Comparison of ENCODE assay signal across 8 mouse cellular contexts in genomic region chr7:141440613-141441012, GRCm38 (mm10). TPM values are rescaled to one million over a fixed set of nuclear protein-coding genes. Genes with fewer than 3 reads are reported as not detected.
DNase-seq lines count a peak whose midpoint lies in the region; ATAC-seq lines count a peak whose summit lies in the region.

No protein-coding gene starts in this region.

- intact Hi-C loops in gastrocnemius, postnatal 36 days (cut with DNase I), result no loop called here

- peak; percentile 52 for DNase-seq in gastrocnemius, adult 18-20 months (ENCODE audit: low spot score)
- no peak for DNase-seq in gastrocnemius, postnatal 36 days
- peak; percentile 15 to 41 for DNase-seq in spleen, adult 18-20 months
- DNase-seq in spleen, postnatal 36 days (ENCODE audit: low spot score in 2 of 2), result no peak
- DNase-seq in cerebellum, postnatal 10 days, result peak; percentile 85 to 88
- peak; percentile 79 for DNase-seq in heart, postnatal 4 days
- no peak for DNase-seq in frontal cortex, postnatal 25 days (ENCODE audit: low spot score in 2 of 2)

- ATAC-seq in megakaryocyte progenitor cell, adult 5-6 weeks (replicated peaks; ENCODE audit: poor library complexity), result peak; percentile 25; the same call in 1 of the 2 replicates

RNA-seq across cellular contexts. Expression of gene Slc25a22, which starts 2.9 kb away (rescaled TPM):
- total RNA-seq in gastrocnemius, adult 18-20 months (2021), result 10 to 100 TPM; 18.2 to 21.3 TPM
- total RNA-seq in gastrocnemius, postnatal 36 days (2021), result 10 to 100 TPM; 15.6 to 38.4 TPM
- total RNA-seq in heart, postnatal 4 days (2021), result 10 to 100 TPM; 30.5 to 32.3 TPM
- 15.5 and 19.8 TPM in 2 replicates for total RNA-seq in megakaryocyte progenitor cell, adult 5-6 weeks (2015)
- total RNA-seq in megakaryocyte progenitor cell, adult 5-6 weeks (2017), result 4.4 and 5.3 TPM in 2 replicates

RNA-seq across cellular contexts. Expression of gene Pidd1, which starts 3.2 kb away (rescaled TPM):
- total RNA-seq in gastrocnemius, adult 18-20 months (2021), result under 1 TPM; 0.09 to 0.14 TPM
- total RNA-seq in gastrocnemius, postnatal 36 days (2021), result under 1 TPM; 0.15 to 0.18 TPM
- total RNA-seq in heart, postnatal 4 days (2021), result 1 to 10 TPM; 5.9 to 6.4 TPM
- 14.2 and 14.4 TPM in 2 replicates for total RNA-seq in megakaryocyte progenitor cell, adult 5-6 weeks (2015)
- 9.7 and 11.2 TPM in 2 replicates for total RNA-seq in megakaryocyte progenitor cell, adult 5-6 weeks (2017)

RNA-seq across cellular contexts. Expression of gene Rplp2, which starts 6.6 kb away (rescaled TPM):
- total RNA-seq in gastrocnemius, adult 18-20 months (2021), result 100 to 1,000 TPM; 526 to 630 TPM
- total RNA-seq in gastrocnemius, postnatal 36 days (2021), result 100 to 1,000 TPM; 466 to 562 TPM
- total RNA-seq in heart, postnatal 4 days (2021), result 1,000 to 10,000 TPM; 1,146 to 1,184 TPM
- 2,968 and 3,129 TPM in 2 replicates for total RNA-seq in megakaryocyte progenitor cell, adult 5-6 weeks (2015)
- 2,070 and 2,265 TPM in 2 replicates for total RNA-seq in megakaryocyte progenitor cell, adult 5-6 weeks (2017)

RNA-seq across cellular contexts. Expression of gene Cend1, which starts 11.3 kb away (rescaled TPM):
- total RNA-seq in gastrocnemius, adult 18-20 months (2021), result under 1 TPM; 0.39 to 0.47 TPM
- total RNA-seq in gastrocnemius, postnatal 36 days (2021), result under 1 TPM; 0.20 to 0.39 TPM
- 1 to 10 TPM; 1.5 to 1.6 TPM for total RNA-seq in heart, postnatal 4 days (2021)
- total RNA-seq in megakaryocyte progenitor cell, adult 5-6 weeks (2015), result not detected in 2 replicates
- total RNA-seq in megakaryocyte progenitor cell, adult 5-6 weeks (2017), result not detected in 2 replicates

RNA-seq across cellular contexts. Expression of gene Pnpla2, which starts 14.4 kb away (rescaled TPM):
- total RNA-seq in gastrocnemius, adult 18-20 months (2021), result 100 to 1,000 TPM; 288 to 309 TPM
- 100 to 1,000 TPM; 306 to 361 TPM for total RNA-seq in gastrocnemius, postnatal 36 days (2021)
- 100 to 1,000 TPM; 118 to 127 TPM for total RNA-seq in heart, postnatal 4 days (2021)
- total RNA-seq in megakaryocyte progenitor cell, adult 5-6 weeks (2015), result 44.5 and 44.9 TPM in 2 replicates
- total RNA-seq in megakaryocyte progenitor cell, adult 5-6 weeks (2017), result 15.6 and 20.1 TPM in 2 replicates

Comparison
In these comparisons a context has a peak if more than half of its experiments do, and no peak if none do; other contexts are left out.
1. DNase-seq: peak in gastrocnemius, adult 18-20 months (single experiment), spleen, adult 18-20 months (2 of 2), cerebellum, postnatal 10 days (2 of 2) and heart, postnatal 4 days (single experiment); none in gastrocnemius, postnatal 36 days (0 of 2), spleen, postnatal 36 days (0 of 2) and frontal cortex, postnatal 25 days (0 of 2).
2. RNA of gene Pidd1, which starts 3.2 kb away (total RNA-seq): 9.7 to 14.4 TPM in megakaryocyte progenitor cell, adult 5-6 weeks and 5.9 to 6.4 TPM in heart, postnatal 4 days; 0.15 to 0.18 TPM in gastrocnemius, postnatal 36 days and 0.09 to 0.14 TPM in gastrocnemius, adult 18-20 months; every median in the first group is over 4 times any median in the second.